Mouse (Mus musculus) embryonic facial prominence, embryonic 11.5 days (tissue): ENCODE measurements around the gene Adpgk. TPM values are rescaled to one million over a fixed set of nuclear protein-coding genes. Genes with fewer than 3 reads are reported as not detected.

Experiments used
- ATAC-seq: fragments of 200-750 bp; cut with Nextera tagmentation; replicated peaks from 2 replicates; pipeline ENCODE4 v1.8.0; 2017; ENCODE audit warnings: low read depth; ENCODE audit not compliant: insufficient number of reproducible peaks, low FRiP score, low TSS enrichment
- DNase-seq: peaks from one replicate; pipeline ENCODE4 v3.0.0-alpha.2; 2015; ENCODE audit warnings: low spot score
- H3K27ac ChIP-seq: fragments of 300-500 bp; sonication (generic); replicated peaks from 2 replicates; pipeline ENCODE4 v1.5.1; 2014; ENCODE audit warnings: mild to moderate bottlenecking, low read depth, low read length, control low read depth
- H3K27me3 ChIP-seq: fragments of 300-500 bp; sonication (generic); 2 replicates; pipeline ENCODE4 v1.6.1; 2014; ENCODE audit warnings: mild to moderate bottlenecking, low read length, moderate library complexity, mixed read lengths; ENCODE audit not compliant: control insufficient read depth, insufficient read depth
- H3K36me3 ChIP-seq: fragments of 300-500 bp; sonication (generic); replicated peaks from 2 replicates; pipeline ENCODE4 v1.6.1; 2014; ENCODE audit warnings: low read depth, mild to moderate bottlenecking, low read length, moderate library complexity, mixed read lengths; ENCODE audit not compliant: control insufficient read depth, insufficient read depth
- H3K4me1 ChIP-seq: fragments of 300-500 bp; sonication (generic); 2 replicates; pipeline ENCODE4 v1.6.1; 2014; ENCODE audit warnings: low read length, mixed read lengths; ENCODE audit not compliant: control insufficient read depth, insufficient read depth
- H3K4me2 ChIP-seq: fragments of 300-500 bp; sonication (generic); 2 replicates; pipeline ENCODE4 v1.6.1; 2014; ENCODE audit warnings: low read depth, mild to moderate bottlenecking, control low read depth, low read length, moderate library complexity
- H3K4me3 ChIP-seq: fragments of 300-500 bp; sonication (generic); 2 replicates; pipeline ENCODE4 v1.5.1; 2014; ENCODE audit warnings: low read depth, low read length, control low read depth
- H3K9ac ChIP-seq: fragments of 300-500 bp; sonication (generic); replicated peaks from 2 replicates; pipeline ENCODE4 v1.6.1; 2014; ENCODE audit warnings: mild to moderate bottlenecking, control low read depth, low read length
- H3K9me3 ChIP-seq: fragments of 300-500 bp; sonication (generic); replicated peaks from 2 replicates; pipeline ENCODE4 v1.6.1; 2016; ENCODE audit warnings: mild to moderate bottlenecking, low read length, inconsistent platforms, mixed read lengths; ENCODE audit not compliant: control insufficient read depth
- WGBS: fragments of 180-500 bp; shearing (Covaris S2); extraction: QIAGEN DNeasy Blood & Tissue Kit; methylation state at CpG from one replicate; pipeline ENCODE4 v1.1.7; 2014; 5-methylcytosine and 5-hydroxymethylcytosine counted together
- polyA plus RNA-seq: library from polyadenylated mRNA; unstranded; fragments of >200 nt; fragmentation: Nextera tagmentation; extraction: Ambion mirVana; gene quantifications from 2 replicates; pipeline ENCODE4 v1.2.1, GENCODE M21; 2014

Gene Adpgk
- polyA plus RNA-seq, 1 experiment from 2014 or later = 50.7 TPM

DNA sequence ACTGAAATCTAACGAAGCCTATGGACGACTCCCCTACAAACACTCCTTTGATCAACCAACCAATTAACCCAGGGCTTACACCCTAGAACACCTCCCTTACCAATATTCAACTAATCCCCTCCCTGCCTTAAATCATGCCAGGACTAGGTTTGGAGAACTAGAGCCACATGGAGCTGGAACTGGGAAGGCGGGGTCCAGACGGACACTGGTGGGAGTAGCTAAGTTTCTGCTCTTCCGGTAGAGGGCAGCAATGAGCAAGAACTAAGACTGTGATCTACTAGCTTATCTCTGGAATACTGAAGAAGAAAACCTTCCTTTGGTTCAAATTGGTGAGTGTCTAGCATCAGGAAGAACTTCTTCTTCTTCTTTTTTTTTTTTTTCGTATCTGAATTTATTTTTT lies 25.0 kb upstream of the Adpgk start:
- no peak for ATAC-seq
- Histone ChIP-seq H3K4me3 (no peak overlapping the region), H3K27ac (no peak overlapping the region), H3K4me2 (no peak overlapping the region), H3K4me1 (no peaks in the 10 kb centered on the region), H3K27me3 (no peaks in the 10 kb centered on the region), H3K36me3 (no peaks in the 10 kb centered on the region), H3K9me3 (no peaks in the 10 kb centered on the region), H3K9ac (no peak overlapping the region)
- DNase-seq = no peak
- 50% methylated on average over 6 of the region's 6 CpGs for WGBS

- no peaks in the 10 kb centered on the region for H3K9me3 ChIP-seq
- H3K27me3 ChIP-seq = no peaks in the 10 kb centered on the region
- H3K36me3 ChIP-seq = no peaks in the 10 kb centered on the region
- no peaks in the 10 kb centered on the region for H3K4me1 ChIP-seq
- no peak overlapping the region for H3K27ac ChIP-seq
- H3K4me2 ChIP-seq = no peak overlapping the region
- ATAC-seq = no peak
- H3K4me3 ChIP-seq = no peak overlapping the region
- peak; percentile 81 for DNase-seq
- whole genome bisulfite sequencing = 26% methylated on average over 5 of the region's 5 CpGs
- H3K9ac ChIP-seq = no peak overlapping the region
Observed at GRCm38 (mm10) chr9:59269728-59270127, 21.6 kb upstream of the Adpgk start.

GRCm38 (mm10) chr9:59271081-59271480 lies 20.3 kb upstream of the Adpgk start:
- no peak for DNase-seq

DNA sequence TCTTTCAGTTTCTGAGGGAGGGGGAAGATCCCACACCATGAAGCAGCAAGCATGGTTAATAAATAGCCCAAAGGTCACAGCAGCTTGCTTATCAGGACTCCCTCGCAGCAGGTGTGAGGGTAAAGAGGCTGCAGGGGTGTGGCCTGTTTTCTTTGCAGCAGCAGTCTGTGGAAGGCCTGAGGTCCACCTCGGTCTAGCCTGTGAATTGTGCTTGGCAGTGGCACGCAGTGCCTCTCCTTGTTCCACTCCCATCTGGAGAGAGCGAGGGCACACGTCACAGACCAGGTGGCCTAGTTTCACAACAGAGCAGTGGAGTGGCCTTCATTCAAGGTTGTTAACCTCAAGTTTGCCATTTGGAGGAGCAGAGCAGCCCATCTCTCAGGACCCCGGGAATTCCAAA lies 19.6 kb upstream of the Adpgk start:
- H3K9me3 ChIP-seq = no peaks in the 10 kb centered on the region
- DNase-seq = no peak
- 49% methylated on average over 6 of the region's 6 CpGs for WGBS
- H3K4me1 ChIP-seq = no peaks in the 10 kb centered on the region
- no peak overlapping the region for H3K9ac ChIP-seq
- H3K4me3 ChIP-seq = no peak overlapping the region
- no peak overlapping the region for H3K27ac ChIP-seq
- no peaks in the 10 kb centered on the region for H3K36me3 ChIP-seq
- no peak overlapping the region for H3K4me2 ChIP-seq
- ATAC-seq = no peak
- no peaks in the 10 kb centered on the region for H3K27me3 ChIP-seq

More at GRCm38 (mm10) chr9:59271081-59271480, 20.3 kb upstream of the Adpgk start:
- Histone ChIP-seq H3K4me3 (no peak overlapping the region), H3K27me3 (no peaks in the 10 kb centered on the region), H3K9ac (no peak overlapping the region), H3K4me2 (no peak overlapping the region), H3K9me3 (no peaks in the 10 kb centered on the region), H3K36me3 (no peaks in the 10 kb centered on the region), H3K4me1 (no peaks in the 10 kb centered on the region), H3K27ac (no peak overlapping the region)
- WGBS = 28% methylated on average over 4 of the region's 4 CpGs
- no peak for ATAC-seq

DNA sequence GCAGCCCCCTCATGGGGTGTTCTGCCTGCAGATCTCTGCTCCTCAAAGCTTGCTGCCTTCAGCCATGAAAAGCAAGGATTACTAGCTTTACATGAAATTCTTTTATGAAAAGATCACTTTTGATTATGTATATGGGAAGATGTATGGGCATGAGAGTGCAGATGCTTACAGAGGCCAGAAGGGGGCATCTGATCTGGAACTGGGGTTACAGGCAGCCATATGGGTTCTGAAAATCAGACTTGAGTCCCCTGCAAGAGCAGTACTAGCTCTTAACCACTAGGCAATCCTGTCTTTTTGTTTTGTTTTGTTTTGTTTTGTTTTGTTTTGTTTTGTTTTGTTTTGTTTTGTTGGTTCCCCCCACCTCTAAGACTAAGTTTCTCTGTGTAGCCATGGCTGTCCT lies 18.2 kb upstream of the Adpgk start:
- H3K9ac ChIP-seq = no peak overlapping the region
- ATAC-seq (no peak), DNase-seq (no peak)
- H3K36me3 ChIP-seq = no peaks in the 10 kb centered on the region
- no peak overlapping the region for H3K27ac ChIP-seq
- no peaks in the 10 kb centered on the region for H3K4me1 ChIP-seq
- H3K27me3 ChIP-seq = no peaks in the 10 kb centered on the region
- no peak overlapping the region for H3K4me2 ChIP-seq
- no peak overlapping the region for H3K4me3 ChIP-seq
- no peaks in the 10 kb centered on the region for H3K9me3 ChIP-seq

GRCm38 (mm10) chr9:59274846-59275455 lies 16.4 kb upstream of the Adpgk start:
- no peak for DNase-seq
- Histone ChIP-seq H3K9ac (no peak overlapping the region), H3K4me3 (no peak overlapping the region), H3K36me3 (no peaks in the 10 kb centered on the region), H3K9me3 (no peaks in the 10 kb centered on the region), H3K27me3 (no peaks in the 10 kb centered on the region), H3K4me1 (no peaks in the 10 kb centered on the region), H3K27ac (no peak overlapping the region), H3K4me2 (no peak overlapping the region)
- WGBS = 84% methylated on average over 19 of the region's 19 CpGs
- ATAC-seq = no peak

- Histone ChIP-seq H3K27me3 (no peaks in the 10 kb centered on the region), H3K9ac (no peak overlapping the region), H3K9me3 (no peaks in the 10 kb centered on the region), H3K4me1 (no peaks in the 10 kb centered on the region), H3K27ac (no peak overlapping the region), H3K4me3 (no peak overlapping the region), H3K36me3 (no peaks in the 10 kb centered on the region), H3K4me2 (no peak overlapping the region)
- WGBS = 96% methylated on average over 2 of the region's 2 CpGs
- no peak for DNase-seq
- ATAC-seq = no peak
Observed at GRCm38 (mm10) chr9:59278199-59278598, 13.2 kb upstream of the Adpgk start.

GRCm38 (mm10) chr9:59278694-59279093 lies 12.7 kb upstream of the Adpgk start:
- H3K4me1 ChIP-seq = no peaks in the 10 kb centered on the region
- H3K27ac ChIP-seq = no peak overlapping the region
- no peak overlapping the region for H3K4me3 ChIP-seq
- DNase-seq = no peak
- H3K9me3 ChIP-seq = no peaks in the 10 kb centered on the region
- no peaks in the 10 kb centered on the region for H3K36me3 ChIP-seq
- no peaks in the 10 kb centered on the region for H3K27me3 ChIP-seq
- no peak overlapping the region for H3K9ac ChIP-seq
- no peak for ATAC-seq
- WGBS = 74% methylated on average over 5 of the region's 5 CpGs
- no peak overlapping the region for H3K4me2 ChIP-seq
